Mouse (Mus musculus) embryo, embryonic 11.5 days (tissue): ENCODE data around the gene Atp6v0a4.

Experiments
- DNase-seq: peaks from one replicate; pipeline ENCODE4 v3.0.0-alpha.2; 2012; ENCODE audit warnings: low read depth, low spot score

Gene Atp6v0a4

GRCm38 (mm10) chr6:38124207-38124835 lies at the start of gene Atp6v0a4:
Gene Atp6v0a4 (minus strand): TSS chr6:38124586.
- no peak for DNase-seq

GRCm38 (mm10) chr6:38165385-38165784 lies 41.0 kb upstream of the Atp6v0a4 start:
- no peak for DNase-seq

GRCm38 (mm10) chr6:38164705-38165104 lies 40.3 kb upstream of the Atp6v0a4 start:
- DNase-seq = no peak

- no peak for DNase-seq
Observed at GRCm38 (mm10) chr6:38162825-38163504, 38.6 kb upstream of the Atp6v0a4 start.

GRCm38 (mm10) chr6:38160556-38160955 lies 36.2 kb upstream of the Atp6v0a4 start:
- DNase-seq = no peak

GRCm38 (mm10) chr6:38160102-38160501 lies 35.7 kb upstream of the Atp6v0a4 start:
- peak; percentile 83 for DNase-seq

GRCm38 (mm10) chr6:38159576-38159975 lies 35.2 kb upstream of the Atp6v0a4 start:
- no peak for DNase-seq

GRCm38 (mm10) chr6:38157925-38158324 lies 33.5 kb upstream of the Atp6v0a4 start:
- no peak for DNase-seq

- no peak for DNase-seq
Observed at GRCm38 (mm10) chr6:38156204-38156603, 31.8 kb upstream of the Atp6v0a4 start.

GRCm38 (mm10) chr6:38152305-38152704 lies 27.9 kb upstream of the Atp6v0a4 start:
- DNase-seq = no peak

GRCm38 (mm10) chr6:38149483-38149882 lies 25.1 kb upstream of the Atp6v0a4 start:
- no peak for DNase-seq

- no peak for DNase-seq
Observed at GRCm38 (mm10) chr6:38148626-38149025, 24.2 kb upstream of the Atp6v0a4 start.

- DNase-seq = no peak
Observed at GRCm38 (mm10) chr6:38147301-38147700, 22.9 kb upstream of the Atp6v0a4 start.

GRCm38 (mm10) chr6:38145463-38146065 lies 21.2 kb upstream of the Atp6v0a4 start:
- DNase-seq = no peak

- DNase-seq = no peak
Observed at GRCm38 (mm10) chr6:38144161-38144998, 20.0 kb upstream of the Atp6v0a4 start.

- DNase-seq = no peak
Observed at GRCm38 (mm10) chr6:38140402-38140801, 16.0 kb upstream of the Atp6v0a4 start.

- no peak for DNase-seq
Observed at GRCm38 (mm10) chr6:38139086-38139485, 14.7 kb upstream of the Atp6v0a4 start.

GRCm38 (mm10) chr6:38134806-38135559 lies 10.6 kb upstream of the Atp6v0a4 start:
- DNase-seq = no peak

GRCm38 (mm10) chr6:38131801-38132231 lies 7.4 kb upstream of the Atp6v0a4 start:
- DNase-seq = no peak

- DNase-seq = no peak
Observed at GRCm38 (mm10) chr6:38129883-38130282, 5.5 kb upstream of the Atp6v0a4 start.

GRCm38 (mm10) chr6:38128115-38128514 lies 3.7 kb upstream of the Atp6v0a4 start:
- no peak for DNase-seq
